Mouse (Mus musculus) forebrain, embryonic 11.5 days (tissue): Measurements from ENCODE around the gene Unc5b. TPM values are rescaled to one million over a fixed set of nuclear protein-coding genes. Genes with fewer than 3 reads are reported as not detected.

Experiments used
- ATAC-seq: fragments of 200-750 bp; cut with Nextera tagmentation; replicated peaks from 2 replicates; pipeline ENCODE4 v1.8.0; 2017; ENCODE audit warnings: moderate TSS enrichment; ENCODE audit not compliant: low FRiP score
- DNase-seq: peaks from one replicate; pipeline ENCODE4 v3.0.0-alpha.2; 2017; ENCODE audit warnings: low spot score
- H3K27ac ChIP-seq: fragments of 300-500 bp; sonication (generic); 2 replicates; pipeline ENCODE4 v1.5.1; 2014; ENCODE audit warnings: low read depth, low read length
- H3K27me3 ChIP-seq: fragments of 300-500 bp; sonication (generic); 2 replicates; pipeline ENCODE4 v1.6.1; 2014; ENCODE audit warnings: mild to moderate bottlenecking, low read length, mixed read lengths; ENCODE audit not compliant: control insufficient read depth, insufficient read depth
- H3K36me3 ChIP-seq: fragments of 300-500 bp; sonication (generic); 2 replicates; pipeline ENCODE4 v1.6.1; 2014; ENCODE audit warnings: mild to moderate bottlenecking, low read length, moderate library complexity, mixed read lengths; ENCODE audit not compliant: control insufficient read depth, insufficient read depth
- H3K4me1 ChIP-seq: fragments of 300-500 bp; sonication (generic); replicated peaks from 2 replicates; pipeline ENCODE4 v1.6.1; 2014; ENCODE audit warnings: low read length, mixed read lengths; ENCODE audit not compliant: control insufficient read depth, insufficient read depth
- H3K4me2 ChIP-seq: fragments of 300-500 bp; sonication (generic); 2 replicates; pipeline ENCODE4 v1.6.1; 2014; ENCODE audit warnings: low read depth, mild to moderate bottlenecking, low read length, moderate library complexity, mixed read lengths; ENCODE audit not compliant: severe bottlenecking
- H3K4me3 ChIP-seq: fragments of 300-500 bp; sonication (generic); 2 replicates; pipeline ENCODE4 v1.5.1; 2014; ENCODE audit warnings: low read depth, low read length
- H3K9ac ChIP-seq: fragments of 300-500 bp; sonication (generic); 2 replicates; pipeline ENCODE4 v1.6.1; 2014; ENCODE audit warnings: low read length
- H3K9me3 ChIP-seq: fragments of 300-500 bp; sonication (generic); 2 replicates; pipeline ENCODE4 v1.6.1; 2016; ENCODE audit warnings: low read length, mixed read lengths; ENCODE audit not compliant: control insufficient read depth
- WGBS: fragments of 180-500 bp; shearing (Covaris S2); extraction: QIAGEN DNeasy Blood & Tissue Kit; methylation state at CpG from one replicate; pipeline ENCODE4 v1.1.7; 2014; 5-methylcytosine and 5-hydroxymethylcytosine counted together
- polyA plus RNA-seq: library from polyadenylated mRNA; unstranded; fragments of >200 nt; fragmentation: Nextera tagmentation; extraction: Ambion mirVana; gene quantifications from 2 replicates; pipeline ENCODE4 v1.2.1, GENCODE M21; 2014

The Unc5b gene
- polyA plus RNA-seq, 1 experiment from 2014 or later, result 4.0 TPM

DNA sequence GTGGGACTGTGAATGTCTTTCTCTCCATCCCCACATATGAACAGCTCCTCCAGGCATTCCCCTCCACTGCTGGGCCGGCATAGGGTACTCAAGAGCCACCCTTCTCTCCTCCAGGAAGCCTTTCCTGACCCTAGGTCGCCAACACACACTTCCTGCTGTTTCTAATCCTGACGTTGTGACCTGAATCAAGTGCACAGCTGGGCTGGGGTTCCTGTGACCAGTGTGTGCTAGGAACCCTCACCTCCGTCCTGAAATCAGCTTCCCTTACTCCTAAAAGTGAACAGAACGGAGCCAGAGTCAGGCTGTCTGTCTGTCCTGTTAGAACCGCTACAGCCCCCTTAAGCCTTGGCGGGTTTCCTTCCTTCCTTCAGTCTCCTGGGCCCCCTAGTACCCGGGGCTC is 7.6 kb downstream of the Unc5b start:
- Histone ChIP-seq H3K4me2 (no peak overlapping the region), H3K27me3 (peaks cover 9% of the 10 kb centered on the region; the same call in 1 of the 2 replicates)
- WGBS, result 52% methylated on average over 8 of the region's 8 CpGs

DNA sequence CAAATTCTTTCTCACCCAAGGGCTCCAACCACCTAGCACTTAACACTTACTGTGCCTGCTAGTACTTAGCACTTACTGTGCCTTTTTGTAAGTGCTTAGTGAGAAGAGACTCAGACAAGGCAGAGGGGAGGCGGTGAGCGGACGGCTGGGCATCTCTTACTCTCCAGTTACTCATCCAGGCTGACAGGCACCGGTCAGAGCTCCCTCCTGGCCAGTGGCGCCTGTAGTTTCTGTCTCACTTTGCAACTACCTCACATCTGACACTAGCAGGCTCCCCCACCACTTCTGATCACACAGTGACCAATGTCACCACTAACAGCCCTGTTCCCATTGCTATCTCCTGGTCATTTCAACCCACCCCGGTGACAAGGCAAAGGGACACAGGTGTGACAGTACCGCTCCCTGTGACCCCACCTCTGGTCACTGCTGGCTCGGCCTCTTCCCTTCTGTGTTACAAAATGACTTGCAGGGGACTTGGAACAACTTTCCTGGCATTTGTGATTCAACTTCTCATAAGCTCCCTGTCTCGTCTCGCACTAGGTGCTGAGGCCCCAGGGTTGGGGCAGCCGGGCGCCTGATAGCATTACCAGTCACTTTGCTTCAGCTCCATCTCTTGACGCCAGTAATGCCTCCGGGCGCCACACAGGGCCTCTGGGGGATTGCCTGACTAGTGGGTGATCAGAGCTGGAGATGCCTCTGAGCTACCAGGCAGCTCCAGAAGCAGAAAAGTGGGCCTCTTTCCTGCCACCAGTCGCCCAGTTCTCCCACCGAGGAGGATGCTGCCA is 8.5 kb downstream of the Unc5b start:
- DNase-seq (no peak), ATAC-seq (no peak)
- Histone ChIP-seq H3K4me1 (peaks cover 16% of the 10 kb centered on the region), H3K27ac (no peak overlapping the region), H3K4me3 (no peak overlapping the region), H3K9ac (no peak overlapping the region), H3K9me3 (no peaks in the 10 kb centered on the region), H3K4me2 (no peak overlapping the region), H3K27me3 (0 out of 2 replicates have a peak, but pooled peaks cover 4% of the 10 kb centered on the region), H3K36me3 (no peaks in the 10 kb centered on the region)
- WGBS, result 73% methylated on average over 17 of the region's 17 CpGs

More for the DNA sequence above, 7.6 kb downstream of the Unc5b start:
- Histone ChIP-seq H3K36me3 (no peaks in the 10 kb centered on the region), H3K4me1 (peaks cover 23% of the 10 kb centered on the region), H3K9ac (no peak overlapping the region), H3K4me3 (no peak overlapping the region), H3K27ac (no peak overlapping the region), H3K9me3 (no peaks in the 10 kb centered on the region)
- DNase-seq (no peak), ATAC-seq (no peak)

DNA sequence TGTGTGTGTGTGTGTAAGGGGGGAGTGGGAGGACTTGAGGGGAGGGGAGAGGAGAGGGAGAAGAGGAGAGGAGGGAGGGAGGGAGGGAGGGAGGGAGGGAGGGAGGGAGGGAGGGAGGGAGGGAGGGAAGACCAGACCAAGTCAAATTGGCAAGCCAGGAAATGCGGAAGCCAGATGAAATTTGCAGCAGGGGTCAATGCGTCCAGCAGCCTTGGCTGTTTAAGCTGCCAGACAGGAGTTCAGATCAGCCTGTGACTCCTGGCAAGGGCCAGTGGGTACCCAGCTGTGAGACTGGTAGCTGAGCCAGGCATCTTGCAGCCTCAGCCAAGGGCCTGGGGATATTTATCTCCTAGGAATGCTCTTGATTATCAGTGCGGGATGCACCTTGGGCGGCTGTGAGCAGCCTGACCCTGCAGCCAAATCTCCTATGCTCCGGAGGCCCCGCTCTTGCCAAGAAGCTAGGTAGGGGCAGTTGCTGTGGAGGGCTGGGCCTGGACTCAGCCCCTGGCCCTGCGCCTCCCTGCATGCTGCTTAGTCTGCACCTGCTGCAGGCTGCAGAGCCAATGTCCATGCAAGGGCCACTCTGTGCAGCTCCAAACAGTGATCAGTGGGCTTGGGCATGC is 9.5 kb downstream of the Unc5b start:
- peaks cover 8% of the 10 kb centered on the region for H3K4me1 ChIP-seq
- no peak overlapping the region for H3K27ac ChIP-seq
- ATAC-seq (no peak), DNase-seq (no peak)
- H3K27me3 ChIP-seq, result no peaks in the 10 kb centered on the region
- H3K36me3 ChIP-seq, result no peaks in the 10 kb centered on the region
- WGBS, result 44% methylated on average over 7 of the region's 7 CpGs
- H3K4me3 ChIP-seq, result no peak overlapping the region
- no peaks in the 10 kb centered on the region for H3K9me3 ChIP-seq
- H3K9ac ChIP-seq, result no peak overlapping the region
- no peak overlapping the region for H3K4me2 ChIP-seq

DNA sequence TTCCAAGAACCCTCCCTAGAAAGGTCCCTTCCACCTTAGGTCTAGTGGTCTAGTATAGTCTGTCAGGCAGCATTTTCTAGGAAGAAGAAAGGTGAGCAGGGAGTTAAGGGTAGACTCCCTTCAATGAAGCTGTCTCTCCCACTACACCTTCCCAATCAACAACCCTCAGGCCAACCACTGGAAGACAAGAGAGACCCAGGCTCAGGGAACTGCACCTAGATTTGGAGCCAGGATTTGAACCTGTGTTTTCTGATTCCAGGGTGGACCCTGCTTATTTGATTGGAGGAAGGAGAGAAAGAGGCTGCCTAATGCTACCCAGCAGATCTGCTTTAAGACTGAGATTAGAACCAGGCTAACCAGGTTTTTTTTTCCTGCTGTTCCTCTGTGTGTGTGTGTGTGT is 10.1 kb downstream of the Unc5b start:
- Histone ChIP-seq H3K4me2 (no peak overlapping the region), H3K9ac (no peak overlapping the region), H3K4me3 (no peak overlapping the region), H3K9me3 (no peaks in the 10 kb centered on the region), H3K27me3 (no peaks in the 10 kb centered on the region), H3K27ac (no peak overlapping the region), H3K36me3 (no peaks in the 10 kb centered on the region), H3K4me1 (peaks cover 5% of the 10 kb centered on the region)
- no peak for ATAC-seq
- DNase-seq, result no peak

DNA sequence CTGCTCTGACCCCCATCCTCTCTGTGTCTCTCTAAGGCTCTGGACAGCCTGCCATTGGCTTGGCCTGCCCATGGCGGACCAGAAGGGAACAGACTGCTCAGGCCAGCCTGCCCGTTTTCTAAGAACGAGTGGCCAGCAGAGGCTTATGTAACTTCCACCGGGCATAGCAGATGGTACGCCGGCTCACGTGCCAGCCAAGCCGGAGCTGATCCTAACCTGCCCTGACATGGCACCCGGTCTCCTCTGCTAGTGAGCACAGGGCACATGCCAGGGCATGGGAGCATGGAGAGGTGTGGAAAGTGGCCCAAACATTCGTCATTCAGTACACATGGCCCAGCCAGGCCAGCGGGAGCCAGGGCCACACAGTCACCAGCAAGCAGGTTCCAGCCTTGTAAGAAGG is 10.8 kb downstream of the Unc5b start:
- Histone ChIP-seq H3K4me2 (no peak overlapping the region), H3K4me3 (no peak overlapping the region), H3K4me1 (peaks cover 11% of the 10 kb centered on the region), H3K9me3 (no peaks in the 10 kb centered on the region), H3K9ac (no peak overlapping the region), H3K27me3 (no peaks in the 10 kb centered on the region), H3K27ac (no peak overlapping the region), H3K36me3 (no peaks in the 10 kb centered on the region)
- WGBS, result 89% methylated on average over 11 of the region's 11 CpGs
- ATAC-seq, result no peak
- no peak for DNase-seq

DNA sequence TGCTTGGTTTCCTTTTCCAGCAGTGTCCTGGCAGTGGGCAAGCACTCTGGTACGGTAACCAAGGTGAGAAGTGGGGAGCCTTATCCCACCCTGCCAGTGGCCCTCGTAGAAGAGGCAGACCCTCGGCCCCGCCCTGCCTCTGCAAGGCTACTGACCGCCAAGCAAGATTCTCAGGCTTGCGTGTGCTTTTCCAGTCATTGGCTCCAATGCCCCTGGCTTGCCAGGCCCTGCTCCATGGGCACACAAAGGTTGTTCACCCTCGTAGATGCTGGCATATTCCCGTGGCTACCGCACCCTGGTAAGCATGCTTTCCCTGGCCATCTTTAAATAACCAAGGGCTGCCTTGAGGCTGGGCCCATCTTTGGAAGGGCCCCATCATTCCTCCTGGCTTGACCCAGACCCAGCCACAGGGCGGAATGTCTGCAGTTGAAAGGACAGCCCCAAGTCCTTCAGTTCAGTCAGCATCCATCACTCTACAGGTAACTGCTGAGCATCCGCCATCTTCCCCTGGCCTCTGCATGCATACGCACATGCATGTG is 11.7 kb downstream of the Unc5b start:
- Histone ChIP-seq H3K27me3 (no peaks in the 10 kb centered on the region), H3K4me1 (peaks cover 19% of the 10 kb centered on the region), H3K9me3 (no peaks in the 10 kb centered on the region), H3K4me3 (no peak overlapping the region), H3K9ac (no peak overlapping the region), H3K4me2 (no peak overlapping the region), H3K27ac (no peak overlapping the region), H3K36me3 (no peaks in the 10 kb centered on the region)
- DNase-seq (no peak), ATAC-seq (no peak)
- WGBS, result 88% methylated on average over 12 of the region's 12 CpGs

DNA sequence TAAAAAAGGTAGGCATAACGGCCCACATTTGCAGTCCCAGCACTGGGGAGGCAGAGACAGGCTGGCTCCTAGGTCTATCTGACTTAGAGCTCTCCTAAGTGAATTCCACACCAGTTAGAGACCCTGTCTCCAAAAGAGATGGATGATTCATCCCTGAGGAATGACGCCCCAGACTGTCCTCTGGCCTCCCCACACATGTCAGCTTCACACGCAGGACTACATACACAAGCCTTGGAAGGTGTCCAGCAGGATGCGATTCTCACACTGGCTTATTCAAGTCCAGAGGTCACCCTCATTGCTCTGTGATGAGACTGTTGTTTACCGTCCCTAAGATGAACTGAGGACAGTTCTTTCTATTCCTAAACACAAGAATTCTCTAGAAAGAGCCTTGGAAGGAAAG is 12.2 kb downstream of the Unc5b start:
- Histone ChIP-seq H3K36me3 (no peaks in the 10 kb centered on the region), H3K4me1 (peaks cover 24% of the 10 kb centered on the region), H3K27ac (no peak overlapping the region), H3K9me3 (no peaks in the 10 kb centered on the region), H3K4me3 (no peak overlapping the region), H3K27me3 (no peaks in the 10 kb centered on the region), H3K9ac (no peak overlapping the region), H3K4me2 (no peak overlapping the region)
- no peak for DNase-seq
- WGBS, result 85% methylated on average over 5 of the region's 5 CpGs
- no peak for ATAC-seq

DNA sequence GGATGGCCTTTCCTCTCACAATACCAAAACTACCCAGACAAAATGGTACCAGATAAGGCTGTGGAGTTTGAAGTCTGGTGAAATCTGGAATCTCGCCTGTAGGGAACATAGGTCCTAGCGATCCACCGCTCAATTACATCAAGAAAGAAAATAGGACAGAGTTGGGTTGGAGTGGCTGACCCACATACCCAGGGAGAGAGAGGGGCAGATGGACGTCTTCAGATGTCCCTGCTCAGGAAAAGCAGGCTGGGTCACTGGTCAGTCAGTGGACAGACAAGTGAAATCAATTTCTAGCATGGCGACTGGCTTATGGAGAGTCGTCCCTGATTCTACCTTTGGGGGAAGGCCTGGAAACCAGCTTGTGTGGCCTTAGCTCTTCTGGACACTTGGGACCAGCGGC is 12.7 kb downstream of the Unc5b start:
- DNase-seq (no peak), ATAC-seq (no peak)
- Histone ChIP-seq H3K4me1 (peaks cover 29% of the 10 kb centered on the region), H3K9me3 (no peaks in the 10 kb centered on the region), H3K27me3 (no peaks in the 10 kb centered on the region), H3K27ac (no peak overlapping the region), H3K9ac (no peak overlapping the region), H3K4me3 (no peak overlapping the region), H3K36me3 (no peaks in the 10 kb centered on the region), H3K4me2 (no peak overlapping the region)
- 90% methylated on average over 7 of the region's 7 CpGs for WGBS
